Mouse (Mus musculus) spleen, embryonic (tissue): ENCODE measurements around the gene Stn1.

Source experiments
- CTCF ChIA-PET: fragments of 350-600 bp; sonication (Branson Sonifier 250); formaldehyde crosslinking; loops from one replicate; lab custom pipeline; 2022; lab: Charles Lee

Stn1 gene

DNA sequence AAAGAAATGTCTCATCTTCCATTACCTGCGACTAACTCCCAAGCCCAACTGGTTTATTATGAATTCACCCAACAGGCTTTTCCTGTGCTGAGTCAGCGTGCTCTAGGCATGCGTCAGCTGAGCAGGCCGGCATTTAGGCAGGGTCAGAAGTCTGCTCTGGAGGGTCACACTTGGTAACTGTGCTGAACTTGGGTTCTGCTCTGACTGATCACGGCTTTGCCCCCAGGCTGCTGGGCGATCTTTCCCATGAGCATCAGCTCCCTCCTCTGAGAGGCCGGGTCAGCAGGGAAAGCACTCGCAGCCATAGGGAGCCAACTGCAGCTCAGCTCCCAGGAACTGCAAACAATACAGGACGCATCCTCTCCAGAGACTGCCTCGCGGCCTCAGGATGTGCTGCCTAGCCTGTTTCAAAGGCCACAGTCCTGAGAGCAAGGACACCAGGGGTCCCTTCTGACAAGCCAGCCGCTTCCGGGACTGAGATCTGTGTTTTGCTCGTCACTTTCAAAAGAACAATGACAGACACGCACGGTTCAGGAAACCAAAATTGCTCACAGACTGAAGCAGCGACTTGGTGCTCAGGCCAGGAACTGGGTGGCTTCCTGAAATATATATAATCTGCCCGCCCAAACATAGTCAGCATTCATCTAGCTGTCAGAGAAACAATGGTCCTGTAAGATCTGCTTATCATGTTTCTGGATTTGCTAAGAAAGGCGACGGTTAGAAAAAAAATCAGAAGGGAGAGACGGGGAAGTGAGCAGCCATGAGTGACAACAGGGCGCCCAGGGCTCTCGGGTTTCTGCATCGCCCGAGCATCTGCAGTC lies 26.6 kb downstream of the Stn1 start:
- CTCF ChIA-PET = interaction anchor here (0.9 kb wide), 1 partner anchor 310 kb away, joined by 3 read pairs; no protein-coding TSS in a partner anchor

DNA sequence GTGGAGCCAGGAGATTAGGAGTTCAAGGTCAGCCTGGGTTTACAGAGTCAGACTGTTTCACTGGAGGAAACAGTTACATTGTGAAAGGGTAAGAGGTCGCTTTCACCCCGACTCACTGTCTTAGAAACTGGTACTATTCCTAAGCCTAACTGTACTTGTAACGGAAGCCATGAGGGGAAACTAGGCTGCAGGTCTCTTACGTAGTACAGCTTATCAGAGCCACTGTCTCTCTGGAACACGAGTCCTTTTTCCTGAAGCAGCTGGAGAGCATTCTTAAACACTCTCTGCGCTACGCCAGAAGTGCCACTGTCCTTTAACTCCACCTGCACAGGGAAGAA lies 27.2 kb downstream of the Stn1 start:
- CTCF ChIA-PET = no interaction called here

DNA sequence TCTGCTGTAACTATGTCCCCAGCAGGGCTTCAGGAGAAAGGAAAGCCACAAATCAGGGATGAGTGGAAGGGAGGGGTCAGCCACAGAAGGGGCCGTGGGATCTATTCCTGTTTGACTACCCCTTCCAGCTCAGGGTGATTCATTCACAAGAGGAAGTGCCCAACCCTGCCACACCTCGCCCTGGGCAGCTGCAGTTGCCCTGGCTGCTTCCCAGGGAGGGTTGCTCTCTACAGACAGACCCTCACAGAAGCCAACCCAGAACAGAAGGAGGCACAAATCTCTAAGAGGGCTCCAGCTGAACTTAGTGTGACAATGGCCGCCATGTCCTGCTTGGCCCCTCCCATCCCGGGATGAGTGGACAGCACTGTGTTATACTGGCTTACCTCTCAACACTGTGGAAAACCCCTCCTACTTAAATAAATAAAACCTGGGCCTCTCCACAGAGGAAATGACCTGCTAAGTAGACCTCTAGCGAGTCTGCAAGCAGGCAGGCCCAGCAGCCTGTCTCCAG lies 28.5 kb downstream of the Stn1 start:
- CTCF ChIA-PET = interaction anchor here (0.8 to 1.7 kb wide), 2 partner anchors 27 to 152 kb away, joined by 3 to 6 read pairs; no protein-coding TSS in a partner anchor

DNA sequence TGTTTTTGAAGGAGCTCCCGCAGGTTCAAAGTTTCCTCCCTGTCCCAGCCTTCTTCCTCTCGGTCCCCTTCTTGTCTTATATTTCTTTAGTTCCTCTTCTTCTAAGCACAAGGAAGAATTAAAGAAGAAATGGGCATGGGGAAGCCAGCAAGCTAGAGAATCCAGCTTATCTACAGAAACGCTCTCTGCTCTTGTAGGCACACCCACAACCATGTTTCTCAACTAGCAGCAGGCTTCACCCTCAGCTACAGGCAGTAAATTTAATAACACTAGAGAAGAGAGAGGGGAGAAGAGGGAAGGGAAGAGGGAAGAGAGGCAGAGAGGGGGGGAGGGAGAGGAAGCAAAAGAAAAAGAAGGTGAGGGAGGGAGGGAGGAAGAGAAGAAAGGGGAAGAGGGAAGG lies 29.1 kb downstream of the Stn1 start:
- CTCF ChIA-PET = interaction anchor here (0.6 to 1.7 kb wide), 4 partner anchors 27 to 152 kb away, joined by 3 to 16 read pairs (median 4); no protein-coding TSS in a partner anchor

DNA sequence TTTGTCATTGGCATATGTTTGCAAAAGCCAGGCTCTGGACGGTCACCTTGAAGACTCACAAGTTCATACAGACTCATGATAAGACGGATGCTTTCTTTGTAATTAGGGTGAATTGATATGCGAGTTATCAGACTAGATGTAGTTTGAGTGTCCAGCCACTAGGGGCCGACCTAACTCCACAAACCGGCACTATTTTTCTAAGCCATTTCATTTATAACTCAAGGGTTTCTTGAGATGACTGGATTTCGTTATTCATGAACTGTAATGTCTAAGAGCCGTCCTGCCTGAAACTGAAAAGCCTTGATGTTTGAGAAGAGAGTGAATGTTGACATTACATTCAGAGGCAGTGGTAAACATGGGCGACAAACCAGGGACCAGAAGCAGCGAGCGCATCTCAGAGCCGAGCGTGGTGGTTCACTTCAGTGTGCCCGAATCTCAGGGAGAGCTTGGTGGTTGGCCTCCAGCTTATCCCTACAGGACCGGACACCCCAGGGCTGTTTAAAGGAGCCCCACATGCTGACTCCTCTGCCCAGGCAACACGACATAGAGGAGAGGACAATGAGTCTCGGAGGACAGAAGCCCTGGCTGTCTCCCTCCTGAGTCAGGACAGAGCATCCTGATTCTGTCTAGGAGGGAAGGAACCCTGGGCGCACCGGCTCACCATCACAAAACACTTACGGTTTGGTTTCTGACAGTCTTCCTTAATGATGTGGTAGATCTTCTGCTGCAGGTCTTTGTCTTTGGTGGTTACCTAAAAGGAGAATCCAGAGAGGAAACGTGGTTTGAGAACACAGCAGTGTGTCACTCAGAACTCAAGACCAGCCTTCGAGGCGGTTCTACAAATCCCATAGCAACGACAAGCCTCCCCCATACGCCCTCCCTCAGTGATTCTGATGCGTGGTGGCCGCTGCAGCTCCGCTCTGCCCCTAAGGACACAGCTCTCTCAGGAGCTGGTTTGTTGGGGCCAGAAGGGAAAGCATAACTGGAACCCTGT lies 29.9 kb downstream of the Stn1 start:
- CTCF ChIA-PET = interaction anchor here (0.6 to 1.7 kb wide), 3 partner anchors 76 to 151 kb away, joined by 3 to 16 read pairs (median 6); no protein-coding TSS in a partner anchor

DNA sequence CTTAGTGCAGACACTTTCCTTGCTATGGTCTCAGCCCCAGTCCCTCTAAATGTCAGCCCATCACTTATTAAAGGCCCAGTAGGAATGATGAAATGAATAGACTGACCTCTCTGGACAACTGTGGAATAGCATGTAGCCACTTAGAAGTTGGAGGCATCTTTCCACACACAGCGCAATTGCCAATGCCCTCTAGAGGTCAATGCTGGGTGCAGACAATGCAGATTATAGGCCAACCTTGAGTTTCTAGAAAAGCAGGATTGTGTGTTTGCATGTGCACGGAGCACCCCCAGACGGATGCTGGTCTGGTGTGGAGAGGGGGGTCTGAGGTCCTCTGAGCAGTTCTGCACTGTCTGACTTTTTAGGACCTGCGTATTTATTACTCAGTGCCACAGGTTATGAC lies 33.7 kb downstream of the Stn1 start:
- CTCF ChIA-PET = interaction anchor here (2.2 kb wide), 1 partner anchor 147 kb away, joined by 9 read pairs; no protein-coding TSS in a partner anchor

DNA sequence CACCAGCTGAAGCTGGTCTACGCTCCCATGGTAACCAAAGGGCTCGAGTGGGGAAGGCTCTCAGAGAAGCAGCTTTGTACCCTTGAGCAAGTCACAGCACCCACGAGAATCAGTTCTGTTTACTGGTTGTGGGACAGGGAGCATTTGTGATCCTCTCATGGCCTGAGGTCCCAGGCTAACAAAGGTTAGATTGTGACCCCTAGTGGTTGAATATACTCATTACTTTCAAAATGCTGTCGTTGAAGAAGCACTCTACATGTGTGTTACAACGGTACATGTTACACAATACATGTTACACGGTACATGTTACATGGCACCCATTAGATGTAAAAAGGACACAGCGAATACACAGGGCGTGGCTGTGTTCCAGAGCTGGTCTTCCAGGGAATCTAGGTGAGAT lies 34.7 kb downstream of the Stn1 start:
- CTCF ChIA-PET = interaction anchor here (1.2 to 2.2 kb wide), 3 partner anchors 15 to 146 kb away, joined by 3 to 9 read pairs (median 6); no protein-coding TSS in a partner anchor

DNA sequence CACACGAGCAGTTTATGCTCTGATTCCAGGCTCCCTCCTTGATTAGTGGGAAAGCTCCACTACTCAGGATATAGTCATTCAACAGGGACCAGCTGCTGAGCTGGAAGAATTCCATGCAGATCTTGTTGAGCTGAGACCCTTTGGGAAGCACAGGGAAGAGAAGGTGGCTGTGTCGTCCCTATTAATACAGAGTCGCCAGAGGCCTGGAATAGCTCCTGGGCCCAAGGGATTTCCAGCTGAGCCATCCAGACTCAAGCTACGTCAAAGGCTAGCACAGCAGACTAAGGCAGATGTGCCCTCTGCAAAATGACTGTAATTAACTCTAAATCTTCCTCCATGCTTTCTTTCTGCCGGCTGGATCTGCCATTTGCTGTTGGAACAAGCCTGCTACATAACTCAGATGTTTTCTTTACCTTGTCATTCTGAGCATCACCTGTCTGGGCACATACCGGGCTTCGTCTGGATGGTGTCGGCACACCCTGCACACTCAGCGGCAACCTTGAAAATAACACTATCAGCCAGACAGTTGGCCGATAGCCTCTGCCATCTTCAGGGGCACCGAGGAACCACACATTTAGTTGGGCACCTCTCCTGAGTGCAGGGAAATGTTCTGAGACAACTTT lies 36.8 kb downstream of the Stn1 start:
- CTCF ChIA-PET = no interaction called here

DNA sequence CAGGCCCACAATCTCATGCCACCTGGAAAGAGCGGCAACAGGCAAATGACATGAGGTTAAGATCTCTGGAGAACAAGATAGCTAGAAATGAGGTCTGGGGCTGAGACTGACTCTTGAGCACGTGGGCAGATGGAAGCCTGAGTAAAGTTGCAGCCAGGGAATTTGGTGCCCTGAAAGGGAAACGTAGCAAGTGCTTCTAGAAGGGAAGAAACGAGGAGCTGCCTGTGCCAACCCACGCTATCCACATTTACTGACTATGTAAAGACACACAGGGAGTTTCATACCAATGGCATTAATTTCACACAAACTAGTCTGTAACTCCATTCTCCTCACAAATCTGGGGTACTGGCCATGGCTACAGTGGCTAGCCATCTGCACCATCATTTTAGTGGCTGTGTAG lies 37.5 kb downstream of the Stn1 start:
- CTCF ChIA-PET = no interaction called here

DNA sequence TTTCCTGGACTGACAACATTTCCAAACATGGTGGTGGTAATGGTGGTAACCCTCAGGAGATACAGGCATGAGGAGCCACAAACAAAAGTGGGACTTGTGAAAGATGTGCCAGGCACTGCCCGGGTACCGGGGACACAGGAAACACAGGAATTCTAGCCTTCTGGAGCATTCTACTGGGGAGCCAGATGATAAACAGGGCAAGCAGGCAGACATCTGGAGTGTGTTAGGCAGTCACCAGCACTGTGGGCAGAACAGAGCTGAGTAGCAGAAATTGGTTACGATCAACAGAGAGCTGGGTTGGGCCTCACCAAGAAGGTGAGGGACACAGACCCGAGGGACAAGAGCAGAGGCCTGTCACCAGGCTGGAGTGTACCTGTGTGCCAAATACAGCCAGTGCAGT lies 38.4 kb downstream of the Stn1 start:
- CTCF ChIA-PET = no interaction called here

DNA sequence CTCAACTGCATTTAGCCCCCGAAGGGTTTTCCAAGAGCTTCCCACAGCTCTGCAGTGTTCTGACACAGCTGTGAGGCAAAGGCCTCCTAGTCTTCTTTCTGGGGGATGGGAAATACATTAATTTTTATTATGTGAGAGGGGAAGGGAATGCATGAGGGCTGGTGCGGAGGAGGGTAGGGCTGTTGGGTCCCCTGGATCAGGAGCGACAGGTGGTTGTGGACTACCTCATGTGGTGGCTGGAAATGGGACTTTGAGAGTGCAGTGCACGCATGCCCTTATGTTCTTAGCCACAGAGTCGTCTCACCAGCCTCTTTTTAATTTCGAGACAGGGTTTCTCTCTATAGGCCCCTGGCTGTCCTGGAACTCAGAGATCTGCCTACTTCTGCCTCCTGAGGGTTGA lies 39.6 kb downstream of the Stn1 start:
- CTCF ChIA-PET = no interaction called here

DNA sequence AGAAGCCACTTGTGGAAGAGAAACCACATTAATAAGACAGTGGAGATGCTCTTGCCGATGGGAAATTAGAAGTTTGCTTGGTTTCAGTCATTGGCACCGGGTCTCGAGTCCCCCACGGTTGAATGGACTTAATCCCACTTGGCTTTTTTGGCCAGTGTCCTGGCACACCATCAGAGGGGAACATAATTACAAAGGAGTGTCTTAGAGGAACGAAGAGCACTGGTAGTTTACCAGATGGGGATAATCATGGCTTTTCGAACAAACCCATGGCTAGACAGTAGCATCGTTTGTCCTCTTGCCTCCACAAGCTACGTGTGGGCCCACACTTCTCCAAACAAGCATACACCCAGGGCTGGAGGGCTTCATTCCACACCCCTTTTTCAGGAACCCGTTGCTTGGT lies 40.0 kb downstream of the Stn1 start:
- CTCF ChIA-PET = no interaction called here

DNA sequence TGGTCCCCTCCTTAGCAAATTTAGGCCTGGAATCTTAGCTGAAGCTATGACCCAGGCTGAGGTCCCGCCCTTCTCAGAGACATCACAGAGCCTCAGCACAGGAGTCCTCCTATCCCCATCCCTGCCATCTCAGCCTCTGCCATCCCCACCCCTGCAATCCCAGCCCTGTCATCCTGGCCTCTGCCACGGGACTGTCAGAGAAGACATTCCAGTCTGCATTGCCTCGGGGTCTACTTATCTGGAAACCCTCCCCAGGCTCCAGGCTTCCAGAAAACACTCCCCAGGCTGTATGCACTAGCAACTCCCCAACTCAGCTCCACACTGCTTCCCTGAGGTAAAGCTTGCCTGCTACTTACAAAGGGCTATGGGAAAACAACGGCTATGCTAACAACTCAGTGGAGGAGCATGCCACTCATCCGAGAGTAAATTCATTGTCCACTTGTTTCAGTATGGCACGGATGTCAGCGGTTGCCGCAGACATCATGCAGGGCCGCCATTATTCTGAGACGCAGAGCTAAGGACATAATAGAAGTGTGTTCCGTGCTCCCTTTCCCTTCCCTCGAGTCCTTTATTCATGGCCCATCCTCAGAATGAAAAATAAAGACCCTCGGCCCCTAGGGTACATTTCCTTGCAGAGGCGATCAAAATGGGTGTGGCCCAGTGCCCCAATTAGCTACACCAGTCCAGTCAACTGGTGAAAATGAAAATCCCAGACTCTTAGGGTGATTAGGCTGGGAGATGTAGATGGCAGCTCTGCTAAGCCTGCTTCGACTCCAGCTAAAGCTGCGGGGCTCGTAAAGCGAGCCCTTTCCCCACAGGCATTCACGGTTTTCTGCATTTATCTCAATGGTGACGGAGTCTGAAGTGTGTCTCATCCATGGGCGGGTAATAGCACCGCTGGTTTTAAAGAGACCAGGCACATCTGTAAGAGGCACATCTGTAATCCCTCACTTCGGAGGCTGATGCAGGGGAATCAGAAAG lies 44.0 kb downstream of the Stn1 start:
- CTCF ChIA-PET = interaction anchor here (0.6 kb wide), 2 partner anchors 294 to 451 kb away, joined by 3 to 4 read pairs; no protein-coding TSS in a partner anchor

DNA sequence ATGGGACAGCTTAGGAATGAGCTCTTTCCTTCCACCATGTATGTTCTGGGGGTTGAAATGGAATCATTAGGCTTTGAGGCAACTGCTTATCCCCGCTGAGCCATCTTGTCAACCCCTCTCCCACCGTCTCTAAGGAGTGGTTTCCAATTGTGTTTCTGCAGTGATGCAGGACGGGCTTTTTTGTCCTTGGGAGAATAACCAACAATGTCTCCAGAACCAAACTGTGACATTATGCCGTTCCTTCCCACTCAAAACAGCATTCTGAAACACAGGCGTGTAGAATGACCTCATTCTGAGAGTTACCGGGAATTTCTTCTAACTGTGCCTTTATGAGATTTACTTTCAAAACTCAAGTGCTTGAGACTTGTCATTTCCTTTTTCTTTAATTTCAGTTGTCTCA lies 44.9 kb downstream of the Stn1 start:
- CTCF ChIA-PET = interaction anchor here (0.7 kb wide), 1 partner anchor 135 kb away, joined by 6 read pairs; no protein-coding TSS in a partner anchor

DNA sequence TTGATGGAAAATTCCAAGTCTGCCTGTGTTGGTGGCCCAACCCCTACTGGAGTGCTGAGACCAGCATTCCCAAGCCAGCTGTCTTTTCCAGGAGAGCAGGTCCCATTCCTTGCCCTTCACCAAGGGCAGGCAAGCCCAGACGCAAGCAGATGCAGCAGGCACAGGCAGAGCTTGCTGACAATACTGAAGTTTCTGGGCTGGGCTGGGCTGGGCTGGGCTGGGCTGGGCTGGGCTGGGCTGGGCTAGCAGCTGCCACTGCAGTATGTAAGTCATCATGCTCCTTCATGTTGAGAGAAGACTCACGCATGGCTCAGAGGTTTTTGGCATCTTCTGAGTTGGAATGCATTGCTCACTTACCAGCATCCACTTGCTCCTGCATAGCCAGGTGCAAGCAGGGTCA lies 45.5 kb downstream of the Stn1 start:
- CTCF ChIA-PET = interaction anchor here (0.7 kb wide), 1 partner anchor 135 kb away, joined by 6 read pairs; no protein-coding TSS in a partner anchor

DNA sequence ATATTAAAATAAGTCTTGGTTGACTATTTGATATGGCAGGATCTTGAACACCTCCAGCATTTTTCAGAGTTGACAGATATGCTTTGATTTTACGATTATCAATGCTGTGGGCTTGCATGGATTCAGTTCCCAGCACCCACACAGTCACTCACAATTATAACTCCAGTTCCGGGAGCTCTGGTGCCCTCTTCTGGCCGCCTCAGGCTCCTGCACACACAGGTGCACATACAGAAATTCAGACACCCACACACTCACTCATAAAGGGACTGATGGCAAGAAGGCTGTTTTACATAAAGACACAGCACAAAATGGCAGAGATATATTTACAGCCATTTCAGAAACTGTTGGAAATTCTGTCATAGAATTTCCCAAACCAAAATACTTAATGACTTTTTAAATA lies 48.1 kb downstream of the Stn1 start:
- CTCF ChIA-PET = no interaction called here

DNA sequence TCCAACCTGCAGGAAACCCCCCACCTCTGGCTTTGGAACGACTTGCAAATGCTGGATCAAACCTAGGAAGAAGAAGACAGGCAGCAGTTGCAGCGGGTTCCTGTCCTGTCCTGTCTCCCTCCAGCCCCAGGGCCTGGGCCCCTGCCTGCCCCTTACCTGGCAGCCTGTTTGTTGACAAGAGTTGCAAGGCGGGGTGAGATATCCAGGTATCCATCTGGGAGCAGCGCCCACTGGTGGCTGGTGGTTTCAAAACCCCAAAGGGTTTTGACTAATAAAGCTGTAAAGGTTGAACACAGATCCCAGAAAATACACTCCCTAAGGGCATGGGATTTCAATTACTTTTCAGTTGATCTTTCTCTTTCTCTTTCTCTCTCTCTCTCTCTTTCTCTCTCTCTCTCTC lies 49.1 kb downstream of the Stn1 start:
- CTCF ChIA-PET = interaction anchor here (0.6 to 0.7 kb wide), 3 partner anchors 51 to 132 kb away, joined by 3 to 6 read pairs (median 6); no protein-coding TSS in a partner anchor

DNA sequence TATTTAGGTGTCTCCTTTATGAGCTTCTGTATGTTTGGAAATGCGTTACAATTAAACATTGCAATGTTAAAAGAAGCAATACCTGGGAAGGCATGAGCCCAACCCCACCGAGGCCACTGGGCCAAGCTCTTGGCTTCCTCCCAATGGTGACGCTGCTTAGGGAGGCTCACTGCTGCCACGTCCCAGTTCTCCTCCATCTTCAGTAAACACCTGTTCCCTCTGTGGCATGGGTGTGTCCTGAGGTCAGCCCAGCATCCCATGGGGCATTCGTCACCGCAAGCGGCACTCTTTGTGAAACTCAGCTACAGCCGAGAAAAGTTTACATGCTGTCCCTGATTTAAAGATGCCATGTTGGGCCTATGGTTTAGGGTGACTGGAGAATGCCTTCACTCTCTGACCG lies 49.7 kb downstream of the Stn1 start:
- CTCF ChIA-PET = interaction anchor here (0.6 to 1.3 kb wide), 4 partner anchors 15 to 131 kb away, joined by 3 to 6 read pairs (median 5); no protein-coding TSS in a partner anchor

DNA sequence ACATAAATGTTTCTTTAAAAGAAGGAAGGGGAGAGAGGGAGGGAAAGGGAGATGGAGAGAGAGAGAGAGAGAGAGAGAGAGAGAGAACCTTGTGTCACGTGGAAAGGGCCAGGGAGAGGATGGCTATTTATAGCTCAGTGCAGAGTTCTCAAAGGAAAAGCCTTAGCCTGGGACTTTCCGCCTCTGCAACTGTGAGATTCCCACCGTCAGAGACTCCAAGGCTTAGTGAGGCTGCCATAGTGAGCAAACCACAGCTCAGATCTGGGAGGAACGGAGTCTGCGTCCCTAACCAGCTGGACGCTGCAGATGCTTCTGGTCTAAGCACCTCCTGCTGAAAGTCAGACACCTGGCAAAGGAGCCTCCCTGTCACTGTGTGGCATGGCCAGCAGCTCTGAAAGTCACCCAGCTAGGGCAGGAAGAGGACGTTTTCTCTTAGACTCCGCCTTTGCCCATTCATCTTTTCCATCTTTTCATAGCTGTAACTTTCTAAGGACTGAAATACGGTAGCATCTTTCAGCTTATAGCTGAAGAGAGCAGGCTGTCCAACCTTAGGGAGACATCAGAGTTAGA lies 51.2 kb downstream of the Stn1 start:
- CTCF ChIA-PET = interaction anchor here (0.7 to 2.0 kb wide), 3 partner anchors 18 to 142 kb away, joined by 3 to 12 read pairs (median 6); no protein-coding TSS in a partner anchor
